Mouse (Mus musculus) forebrain, embryonic 13.5 days (tissue): ENCODE data around the gene Naa25. TPM values are rescaled to one million over a fixed set of nuclear protein-coding genes. Genes with fewer than 3 reads are reported as not detected.

ENCODE experiments used
- ATAC-seq: fragments of 200-750 bp; cut with Nextera tagmentation; 2 replicates; pipeline ENCODE4 v1.8.0; 2017
- H3K27ac ChIP-seq: fragments of 300-500 bp; sonication (generic); 2 replicates; pipeline ENCODE4 v1.5.1; 2015; ENCODE audit warnings: inconsistent platforms, mild to moderate bottlenecking, moderate library complexity
- H3K27me3 ChIP-seq: fragments of 300-500 bp; sonication (generic); 2 replicates; pipeline ENCODE4 v1.6.1; 2015; ENCODE audit warnings: mild to moderate bottlenecking, inconsistent platforms
- H3K36me3 ChIP-seq: fragments of 300-500 bp; sonication (generic); 2 replicates; pipeline ENCODE4 v1.6.1; 2015; ENCODE audit warnings: mild to moderate bottlenecking, inconsistent platforms; ENCODE audit not compliant: poor library complexity, severe bottlenecking
- H3K4me1 ChIP-seq: fragments of 300-500 bp; sonication (generic); 2 replicates; pipeline ENCODE4 v1.6.1; 2015; ENCODE audit warnings: inconsistent platforms
- H3K4me2 ChIP-seq: fragments of 300-500 bp; sonication (generic); 2 replicates; pipeline ENCODE4 v1.6.1; 2015; ENCODE audit warnings: inconsistent platforms, mild to moderate bottlenecking, moderate library complexity
- H3K4me3 ChIP-seq: fragments of 300-500 bp; sonication (generic); 2 replicates; pipeline ENCODE4 v1.5.1; 2015; ENCODE audit warnings: mild to moderate bottlenecking, inconsistent platforms
- H3K9ac ChIP-seq: fragments of 300-500 bp; sonication (generic); 2 replicates; pipeline ENCODE4 v1.6.1; 2015; ENCODE audit warnings: mild to moderate bottlenecking, inconsistent platforms
- H3K9me3 ChIP-seq: fragments of 300-500 bp; sonication (generic); replicated peaks from 2 replicates; pipeline ENCODE4 v1.6.1; 2016; ENCODE audit warnings: inconsistent platforms
- WGBS: fragments of 180-500 bp; shearing (Covaris S2); methylation state at CpG from one replicate; pipeline ENCODE4 v1.1.7; 2015; 5-methylcytosine and 5-hydroxymethylcytosine counted together
- polyA plus RNA-seq: library from polyadenylated mRNA; unstranded; fragments of >200 nt; fragmentation: Nextera tagmentation; extraction: Ambion mirVana; gene quantifications from 2 replicates; pipeline ENCODE4 v1.2.1, GENCODE M21; 2015

Naa25 gene
- polyA plus RNA-seq, 1 experiment from 2014 or later, result 46.7 TPM

- H3K36me3 ChIP-seq, result peaks cover 93% of the 10 kb centered on the region
- H3K27ac ChIP-seq, result no peak overlapping the region
- no peak for ATAC-seq
- 93% methylated on average over 11 of the region's 11 CpGs for WGBS
- H3K9ac ChIP-seq, result no peak overlapping the region
- no peak overlapping the region for H3K4me2 ChIP-seq
- H3K4me3 ChIP-seq, result no peak overlapping the region
- no peaks in the 10 kb centered on the region for H3K27me3 ChIP-seq
- H3K9me3 ChIP-seq, result no peaks in the 10 kb centered on the region
- no peaks in the 10 kb centered on the region for H3K4me1 ChIP-seq
Observed at GRCm38 (mm10) chr5:121438756-121439155, 41.0 kb downstream of the Naa25 start.

- no peak for ATAC-seq
- H3K36me3 ChIP-seq, result peaks cover 96% of the 10 kb centered on the region
- 92% methylated on average over 3 of the region's 3 CpGs for WGBS
- no peaks in the 10 kb centered on the region for H3K9me3 ChIP-seq
- H3K27ac ChIP-seq, result no peak overlapping the region
- H3K4me2 ChIP-seq, result no peak overlapping the region
- H3K9ac ChIP-seq, result no peak overlapping the region
- no peak overlapping the region for H3K4me3 ChIP-seq
- no peaks in the 10 kb centered on the region for H3K4me1 ChIP-seq
- no peaks in the 10 kb centered on the region for H3K27me3 ChIP-seq
Observed at GRCm38 (mm10) chr5:121443548-121443947, 45.8 kb downstream of the Naa25 start.

GRCm38 (mm10) chr5:121444870-121445269 lies 47.1 kb downstream of the Naa25 start:
- 0 out of 2 replicates have a peak, but pooled peaks cover 2% of the 10 kb centered on the region for H3K4me1 ChIP-seq
- H3K4me3 ChIP-seq, result no peak overlapping the region
- H3K9me3 ChIP-seq, result no peaks in the 10 kb centered on the region
- no peaks in the 10 kb centered on the region for H3K27me3 ChIP-seq
- H3K9ac ChIP-seq, result no peak overlapping the region
- H3K27ac ChIP-seq, result no peak overlapping the region
- WGBS, result 93% methylated on average over 5 of the region's 5 CpGs
- no peak for ATAC-seq
- H3K36me3 ChIP-seq, result peaks cover 96% of the 10 kb centered on the region
- H3K4me2 ChIP-seq, result no peak overlapping the region

- Histone ChIP-seq H3K36me3 (peaks cover 65% of the 10 kb centered on the region), H3K4me3 (no peak overlapping the region), H3K27me3 (no peaks in the 10 kb centered on the region), H3K9ac (no peak overlapping the region), H3K4me1 (peaks cover 26% of the 10 kb centered on the region), H3K4me2 (no peak overlapping the region), H3K9me3 (no peaks in the 10 kb centered on the region), H3K27ac (no peak overlapping the region)
- WGBS, result 91% methylated on average over 3 of the region's 3 CpGs
- no peak for ATAC-seq
Observed at GRCm38 (mm10) chr5:121448450-121448849, 50.7 kb downstream of the Naa25 start.

GRCm38 (mm10) chr5:121449976-121450375 lies 52.2 kb downstream of the Naa25 start:
- Histone ChIP-seq H3K4me1 (peaks cover 30% of the 10 kb centered on the region), H3K4me2 (no peak overlapping the region), H3K36me3 (peaks cover 50% of the 10 kb centered on the region), H3K27me3 (no peaks in the 10 kb centered on the region), H3K27ac (no peak overlapping the region), H3K9ac (no peak overlapping the region), H3K9me3 (no peaks in the 10 kb centered on the region), H3K4me3 (no peak overlapping the region)
- no peak for ATAC-seq
- 60% methylated on average over 6 of the region's 6 CpGs for WGBS

- H3K4me1 ChIP-seq, result peaks cover 30% of the 10 kb centered on the region
- ATAC-seq, result no peak
- WGBS, result 81% methylated on average over 9 of the region's 9 CpGs
- H3K4me2 ChIP-seq, result peak overlapping the region; percentile 91
- H3K4me3 ChIP-seq, result peak overlapping the region; percentile 87; the same call in 1 of the 2 replicates
- peaks cover 45% of the 10 kb centered on the region for H3K36me3 ChIP-seq
- H3K9me3 ChIP-seq, result no peaks in the 10 kb centered on the region
- no peaks in the 10 kb centered on the region for H3K27me3 ChIP-seq
- 0 out of 2 replicates have a peak overlapping the region, but pooled peaks have one; percentile 93 for H3K9ac ChIP-seq
- H3K27ac ChIP-seq, result no peak overlapping the region
Observed at GRCm38 (mm10) chr5:121450476-121450875, 52.7 kb downstream of the Naa25 start.

GRCm38 (mm10) chr5:121451203-121451602 lies 53.5 kb downstream of the Naa25 start:
- no peaks in the 10 kb centered on the region for H3K9me3 ChIP-seq
- peak overlapping the region; percentile 87 for H3K4me3 ChIP-seq
- H3K9ac ChIP-seq, result peak overlapping the region; percentile 93
- peaks cover 30% of the 10 kb centered on the region for H3K4me1 ChIP-seq
- no peaks in the 10 kb centered on the region for H3K27me3 ChIP-seq
- no peak for ATAC-seq
- 0 out of 2 replicates have a peak overlapping the region, but pooled peaks have one; percentile 95 for H3K27ac ChIP-seq
- 25% methylated on average over 8 of the region's 8 CpGs for WGBS
- H3K4me2 ChIP-seq, result peak overlapping the region; percentile 91
- H3K36me3 ChIP-seq, result peaks cover 38% of the 10 kb centered on the region

GRCm38 (mm10) chr5:121451644-121452025 lies 53.9 kb downstream of the Naa25 start, which contains the start of gene Tmem116:
Gene Tmem116, plus strand, starts transcription at chr5:121451893.
- peak within 1 kb of the TSS; percentile 91 for H3K4me2 ChIP-seq
- H3K27ac ChIP-seq, result peak within 1 kb of the TSS; percentile 95
- peak within 1 kb of the TSS; percentile 93 for H3K9ac ChIP-seq
- H3K4me1 ChIP-seq, result peaks cover 30% of the 10 kb centered on the region
- H3K27me3 ChIP-seq, result no peaks in the 10 kb centered on the region
- WGBS, result 1% methylated on average over 17 of the region's 17 CpGs
- ATAC-seq, result peak; percentile 28
- no peaks in the 10 kb centered on the region for H3K9me3 ChIP-seq
- H3K36me3 ChIP-seq, result peaks cover 33% of the 10 kb centered on the region
- peak within 1 kb of the TSS; percentile 87 for H3K4me3 ChIP-seq

GRCm38 (mm10) chr5:121452026-121452869 lies 54.5 kb downstream of the Naa25 start, which contains the start of gene Erp29:
Gene Erp29, minus strand, starts transcription at chr5:121452506.
- under 1% methylated on average over 90 of the region's 97 CpGs for WGBS
- no peaks in the 10 kb centered on the region for H3K9me3 ChIP-seq
- peak within 1 kb of the TSS; percentile 95 for H3K27ac ChIP-seq
- peaks cover 27% of the 10 kb centered on the region for H3K36me3 ChIP-seq
- no peaks in the 10 kb centered on the region for H3K27me3 ChIP-seq
- peak within 1 kb of the TSS; percentile 87 for H3K4me3 ChIP-seq
- peak within 1 kb of the TSS; percentile 93 for H3K9ac ChIP-seq
- peak within 1 kb of the TSS; percentile 91 for H3K4me2 ChIP-seq
- peaks cover 30% of the 10 kb centered on the region for H3K4me1 ChIP-seq
- ATAC-seq, result peak; percentile 93

- peaks cover 21% of the 10 kb centered on the region for H3K36me3 ChIP-seq
- H3K9me3 ChIP-seq, result no peaks in the 10 kb centered on the region
- peaks cover 30% of the 10 kb centered on the region for H3K4me1 ChIP-seq
- H3K4me2 ChIP-seq, result peak overlapping the region; percentile 91
- ATAC-seq, result peak; percentile 16; the same call in 1 of the 2 replicates
- no peaks in the 10 kb centered on the region for H3K27me3 ChIP-seq
- peak overlapping the region; percentile 92 for H3K27ac ChIP-seq
- peak overlapping the region; percentile 87 for H3K4me3 ChIP-seq
- 7% methylated on average over 9 of the region's 9 CpGs for WGBS
- peak overlapping the region; percentile 93 for H3K9ac ChIP-seq
Observed at GRCm38 (mm10) chr5:121452906-121453305, 55.2 kb downstream of the Naa25 start.

- Histone ChIP-seq H3K27ac (no peak overlapping the region), H3K27me3 (no peaks in the 10 kb centered on the region), H3K4me2 (peak overlapping the region; percentile 91; the same call in 1 of the 2 replicates), H3K36me3 (peaks cover 10% of the 10 kb centered on the region), H3K9ac (no peak overlapping the region), H3K4me1 (peaks cover 30% of the 10 kb centered on the region), H3K4me3 (no peak overlapping the region), H3K9me3 (no peaks in the 10 kb centered on the region)
- no peak for ATAC-seq
- WGBS, result 94% methylated on average over 13 of the region's 13 CpGs
Observed at GRCm38 (mm10) chr5:121453743-121454502, 56.2 kb downstream of the Naa25 start.

GRCm38 (mm10) chr5:121454503-121454782 lies 56.7 kb downstream of the Naa25 start:
- no peak overlapping the region for H3K4me3 ChIP-seq
- H3K36me3 ChIP-seq, result peaks cover 5% of the 10 kb centered on the region
- no peaks in the 10 kb centered on the region for H3K27me3 ChIP-seq
- no peak for ATAC-seq
- peaks cover 30% of the 10 kb centered on the region for H3K4me1 ChIP-seq
- H3K9me3 ChIP-seq, result no peaks in the 10 kb centered on the region
- H3K9ac ChIP-seq, result no peak overlapping the region
- 93% methylated on average over 3 of the region's 3 CpGs for WGBS
- no peak overlapping the region for H3K27ac ChIP-seq
- H3K4me2 ChIP-seq, result no peak overlapping the region
